Mouse (Mus musculus) adrenal gland (tissue): Measurements from ENCODE around the gene Ubxn2a.
"Not testable (repeated sequence)": the region's sequence is repeated elsewhere in the genome, so short reads cannot be mapped to it uniquely, and the experiment has no call there.

ENCODE experiments used
- intact Hi-C: fragments of 180-260 bp; cut with DNase I; formaldehyde crosslinking; loops from one replicate; pipeline ENCODE4 v1.15.1; 2025
- long read RNA-seq, 2 experiments: library from polyadenylated mRNA; unstranded; transcript quantifications; one replicate each; pipeline ENCODE4 v2.0.0; 2020; ENCODE audit warnings: borderline replicate concordance in 1 of 2; ENCODE audit not compliant: insufficient replicate concordance in 1 of 2

Ubxn2a gene
- long read RNA-seq, experiment 1, transcript Ubxn2a-201 (7 exons, 2,696 nt), result major isoform, 35 of 44 reads
- long read RNA-seq, experiment 1, partial matches to known transcripts, result 1 of 44 reads
- long read RNA-seq, experiment 1, other reads (novel, unspliced or antisense), result 4 of 44 reads
- long read RNA-seq, experiment 2, transcript Ubxn2a-201 (7 exons, 2,696 nt), result major isoform, 43 of 66 reads
- long read RNA-seq, experiment 2, transcript Ubxn2a-202 (6 exons, 965 nt), result minor isoform, 10 of 66 reads
- long read RNA-seq, experiment 2, partial matches to known transcripts, result 5 of 66 reads
- long read RNA-seq, experiment 2, other reads (novel, unspliced or antisense), result 6 of 66 reads

- intact Hi-C loops, result no loop called here
Measured at GRCm38 (mm10) chr12:4906951-4907906, at the start of gene Ubxn2a. Gene Ubxn2a, minus strand, starts transcription at chr12:4907705.

- intact Hi-C loops, result no loop called here
Measured at GRCm38 (mm10) chr12:4953156-4953555, 45.7 kb upstream of the Ubxn2a start.

GRCm38 (mm10) chr12:4952272-4952671 lies 44.8 kb upstream of the Ubxn2a start:
- intact Hi-C loops, result no loop called here

GRCm38 (mm10) chr12:4930820-4931548 lies 23.5 kb upstream of the Ubxn2a start:
- intact Hi-C loops, result no loop called here

GRCm38 (mm10) chr12:4928197-4928596 lies 20.7 kb upstream of the Ubxn2a start:
- intact Hi-C loops, result no loop called here

- intact Hi-C loops, result loop anchor here (10.0 kb wide), 2 partner anchors 73 to 1493 kb away; partner anchors contain the start of genes Asxl2, Fkbp1b and Wdcp
Measured at GRCm38 (mm10) chr12:4917805-4918591, 10.5 kb upstream of the Ubxn2a start.

GRCm38 (mm10) chr12:4916994-4917804 lies 9.7 kb upstream of the Ubxn2a start, which contains the start of gene Atad2b:
Gene Atad2b, plus strand, starts transcription at chr12:4917353.
- intact Hi-C loops, result loop anchor here (10.0 kb wide), 2 partner anchors 72 to 1492 kb away; partner anchors contain the start of genes Asxl2, Fkbp1b and Wdcp

- intact Hi-C loops, result loop anchor here (10.0 kb wide), 2 partner anchors 70 to 1490 kb away; partner anchors contain the start of genes Asxl2, Fkbp1b and Wdcp
Measured at GRCm38 (mm10) chr12:4914944-4915343, 7.4 kb upstream of the Ubxn2a start.

GRCm38 (mm10) chr12:4914441-4914840 lies 6.9 kb upstream of the Ubxn2a start:
- intact Hi-C loops, result loop anchor here (10.0 kb wide), 2 partner anchors 70 to 1490 kb away; partner anchors contain the start of genes Asxl2, Fkbp1b and Wdcp

GRCm38 (mm10) chr12:4911716-4912115 lies 4.2 kb upstream of the Ubxn2a start:
- intact Hi-C loops, result loop anchor here (10.0 kb wide), 2 partner anchors 67 to 1487 kb away; partner anchors contain the start of genes Asxl2, Fkbp1b and Wdcp

- intact Hi-C loops, result loop anchor here (10.0 kb wide), 2 partner anchors 66 to 1486 kb away; partner anchors contain the start of genes Asxl2, Fkbp1b and Wdcp
Measured at GRCm38 (mm10) chr12:4910496-4910895, 3.0 kb upstream of the Ubxn2a start.

GRCm38 (mm10) chr12:4908391-4908790 lies 886 bp upstream of the Ubxn2a start:
- intact Hi-C loops, result no loop called here

- intact Hi-C loops, result no loop called here
Measured at GRCm38 (mm10) chr12:4906476-4906875, 1.0 kb downstream of the Ubxn2a start.

GRCm38 (mm10) chr12:4905946-4906345 lies 1.6 kb downstream of the Ubxn2a start:
- intact Hi-C loops, result no loop called here

GRCm38 (mm10) chr12:4898024-4898423 lies 9.5 kb downstream of the Ubxn2a start:
- intact Hi-C loops, result no loop called here

GRCm38 (mm10) chr12:4889891-4890290 lies 17.6 kb downstream of the Ubxn2a start:
- intact Hi-C loops, result no loop called here

GRCm38 (mm10) chr12:4889251-4889650 lies 18.3 kb downstream of the Ubxn2a start:
- intact Hi-C loops, result no loop called here

- intact Hi-C loops, result no loop called here
Measured at GRCm38 (mm10) chr12:4888739-4889138, 18.8 kb downstream of the Ubxn2a start.

- intact Hi-C loops, result not testable (repeated sequence)
Measured at GRCm38 (mm10) chr12:4886581-4886980, 20.9 kb downstream of the Ubxn2a start.
